Mouse (Mus musculus): Measurements from ENCODE around the gene Neu1. TPM values are rescaled to one million over a fixed set of nuclear protein-coding genes. Genes with fewer than 3 reads are reported as not detected.
"Not testable (repeated sequence)": the region's sequence is repeated elsewhere in the genome, so short reads cannot be mapped to it uniquely, and the experiment has no call there.

The Neu1 gene
- polyA plus RNA-seq, 1 experiment from 2014 or later = 16.1 TPM

GRCm38 (mm10) chr17:34894801-34895530 lies 36.1 kb upstream of the Neu1 start:
- Histone ChIP-seq H3K36me3 (peaks cover 5% of the 10 kb centered on the region; the same call in 1 of the 2 replicates), H3K27me3 (no peaks in the 10 kb centered on the region), H3K9ac (peak overlapping the region; percentile 94), H3K4me2 (peak overlapping the region; percentile 97), H3K4me3 (peak overlapping the region; percentile 87), H3K4me1 (replicated peaks) (peaks cover 39% of the 10 kb centered on the region), H3K9me3 (replicated peaks) (no peaks in the 10 kb centered on the region), H3K27ac (peak overlapping the region; percentile 88)
- WGBS = 11% methylated on average over 50 of the region's 51 CpGs
- peak; percentile 3; the same call in 1 of the 2 replicates for ATAC-seq (replicated peaks; ENCODE audit: insufficient number of reproducible peaks, insufficient read depth, low FRiP score, low read depth)

DNA sequence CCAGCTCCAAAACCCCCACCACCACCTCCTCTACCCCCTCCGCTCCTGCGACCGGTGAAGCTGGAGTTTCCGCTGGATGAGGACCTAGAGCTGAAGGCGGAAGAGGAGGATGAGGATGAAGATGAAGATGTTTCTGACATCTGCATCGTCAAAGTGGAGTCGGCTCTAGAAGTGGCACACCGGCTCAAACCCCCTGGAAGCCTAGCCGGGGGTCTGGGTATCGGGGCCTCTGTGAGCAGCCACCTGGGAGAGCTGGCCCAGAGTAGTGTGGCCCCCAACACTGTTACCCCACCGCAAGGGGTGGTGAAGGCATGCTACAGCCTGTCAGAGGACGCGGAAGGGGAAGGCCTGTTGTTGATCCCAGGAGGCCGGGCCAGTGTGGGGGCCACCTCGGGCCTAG lies 35.3 kb upstream of the Neu1 start:
- peak overlapping the region; percentile 97 for H3K4me2 ChIP-seq
- peaks cover 5% of the 10 kb centered on the region; the same call in 1 of the 2 replicates for H3K36me3 ChIP-seq
- no peak overlapping the region; the same call in 1 of the 2 replicates for H3K9ac ChIP-seq
- H3K27ac ChIP-seq = peak overlapping the region; percentile 88; the same call in 1 of the 2 replicates
- H3K4me3 ChIP-seq = peak overlapping the region; percentile 87
- H3K4me1 ChIP-seq (replicated peaks) = peaks cover 45% of the 10 kb centered on the region
- no peak for ATAC-seq (replicated peaks; ENCODE audit: insufficient number of reproducible peaks, insufficient read depth, low FRiP score, low read depth)
- WGBS = 90% methylated on average over 15 of the region's 15 CpGs
- H3K27me3 ChIP-seq = no peaks in the 10 kb centered on the region
- no peaks in the 10 kb centered on the region for H3K9me3 ChIP-seq (replicated peaks)

GRCm38 (mm10) chr17:34896366-34896765 lies 34.7 kb upstream of the Neu1 start:
- Histone ChIP-seq H3K27ac (no peak overlapping the region), H3K27me3 (no peaks in the 10 kb centered on the region), H3K9me3 (replicated peaks) (no peaks in the 10 kb centered on the region), H3K4me1 (replicated peaks) (peaks cover 45% of the 10 kb centered on the region), H3K36me3 (peaks cover 6% of the 10 kb centered on the region; the same call in 1 of the 2 replicates), H3K9ac (no peak overlapping the region), H3K4me2 (peak overlapping the region; percentile 97), H3K4me3 (no peak overlapping the region; the same call in 1 of the 2 replicates)
- no peak for ATAC-seq (replicated peaks; ENCODE audit: insufficient number of reproducible peaks, insufficient read depth, low FRiP score, low read depth)
- 78% methylated on average over 17 of the region's 17 CpGs for WGBS

DNA sequence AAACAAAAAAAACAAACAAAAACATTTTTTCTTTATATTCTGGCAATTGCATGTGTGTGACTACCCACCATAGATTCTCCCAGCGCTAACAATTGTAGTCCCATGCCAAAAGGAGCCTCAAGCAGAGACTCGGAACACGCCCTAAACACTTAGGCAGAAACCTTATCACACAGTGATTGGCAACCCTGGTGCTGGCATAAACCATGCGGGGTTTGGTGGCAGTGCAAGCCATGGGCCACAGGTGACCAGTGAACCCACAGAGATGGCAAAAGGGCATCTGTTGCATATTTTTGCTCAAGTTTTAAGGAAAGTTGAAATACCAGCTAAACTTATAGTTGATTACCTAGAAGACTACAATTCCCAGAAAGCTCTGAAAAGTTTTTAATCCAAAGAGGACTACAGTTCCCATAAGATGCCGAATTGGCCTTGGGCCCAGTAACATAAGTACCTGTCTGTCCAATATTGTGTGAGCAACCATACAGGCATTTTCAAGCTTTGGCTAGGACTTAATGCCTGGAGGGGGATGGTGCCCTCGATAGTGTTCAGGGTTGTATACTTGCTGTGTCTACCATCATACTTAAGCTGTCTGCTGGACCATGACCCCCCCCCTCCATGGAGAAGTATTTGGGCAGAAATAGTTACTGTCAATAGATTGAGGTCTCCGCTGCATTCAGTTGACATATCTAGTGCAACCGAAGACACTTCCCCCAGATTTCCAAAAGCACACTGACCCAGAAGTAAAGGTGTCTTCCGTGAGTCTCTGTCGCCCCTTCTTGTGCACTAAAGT lies 33.5 kb upstream of the Neu1 start:
- peak overlapping the region; percentile 92 for H3K4me3 ChIP-seq
- 11% methylated on average over 10 of the region's 10 CpGs for WGBS
- peaks cover 45% of the 10 kb centered on the region for H3K4me1 ChIP-seq (replicated peaks)
- no peak for ATAC-seq (replicated peaks; ENCODE audit: insufficient number of reproducible peaks, insufficient read depth, low FRiP score, low read depth)
- H3K4me2 ChIP-seq = peak overlapping the region; percentile 80
- H3K27me3 ChIP-seq = no peaks in the 10 kb centered on the region
- H3K36me3 ChIP-seq = peaks cover 14% of the 10 kb centered on the region
- H3K27ac ChIP-seq = peak overlapping the region; percentile 98
- H3K9ac ChIP-seq = peak overlapping the region; percentile 94
- H3K9me3 ChIP-seq (replicated peaks) = no peaks in the 10 kb centered on the region

- Histone ChIP-seq H3K36me3 (peaks cover 20% of the 10 kb centered on the region), H3K4me3 (peak within 1 kb of the TSS; percentile 92), H3K4me1 (replicated peaks) (peaks cover 45% of the 10 kb centered on the region), H3K9ac (peak within 1 kb of the TSS; percentile 94), H3K27me3 (no peaks in the 10 kb centered on the region), H3K27ac (peak within 1 kb of the TSS; percentile 98), H3K9me3 (replicated peaks) (no peaks in the 10 kb centered on the region), H3K4me2 (peak within 1 kb of the TSS; percentile 80)
- WGBS = 0% methylated on average over 40 of the region's 44 CpGs
- peak; percentile 21 for ATAC-seq (replicated peaks; ENCODE audit: insufficient number of reproducible peaks, insufficient read depth, low FRiP score, low read depth)
These were observed 32.9 kb upstream of the Neu1 start, which contains the start of the genes C2 and Ehmt2 for GRCm38 (mm10) chr17:34898160-34898586. C2 (minus strand) TSS chr17:34898265. Ehmt2 (plus strand) TSS chr17:34898469.

GRCm38 (mm10) chr17:34898706-34899052 lies 32.4 kb upstream of the Neu1 start:
- no peak for ATAC-seq (replicated peaks; ENCODE audit: insufficient number of reproducible peaks, insufficient read depth, low FRiP score, low read depth)
- peak overlapping the region; percentile 92 for H3K4me3 ChIP-seq
- no peaks in the 10 kb centered on the region for H3K27me3 ChIP-seq
- H3K36me3 ChIP-seq = peaks cover 25% of the 10 kb centered on the region
- H3K4me1 ChIP-seq (replicated peaks) = peaks cover 42% of the 10 kb centered on the region
- H3K4me2 ChIP-seq = peak overlapping the region; percentile 80
- peak overlapping the region; percentile 94 for H3K9ac ChIP-seq
- peak overlapping the region; percentile 98 for H3K27ac ChIP-seq
- 1% methylated on average over 14 of the region's 47 CpGs for WGBS
- no peaks in the 10 kb centered on the region for H3K9me3 ChIP-seq (replicated peaks)

- peak overlapping the region; percentile 94 for H3K9ac ChIP-seq
- H3K4me3 ChIP-seq = peak overlapping the region; percentile 92
- peaks cover 30% of the 10 kb centered on the region for H3K36me3 ChIP-seq
- H3K4me2 ChIP-seq = peak overlapping the region; percentile 80
- H3K27me3 ChIP-seq = no peaks in the 10 kb centered on the region
- WGBS = under 1% methylated on average over 39 of the region's 45 CpGs
- H3K9me3 ChIP-seq (replicated peaks) = no peaks in the 10 kb centered on the region
- H3K27ac ChIP-seq = peak overlapping the region; percentile 98
- ATAC-seq (replicated peaks; ENCODE audit: insufficient number of reproducible peaks, insufficient read depth, low FRiP score, low read depth) = no peak
- H3K4me1 ChIP-seq (replicated peaks) = peaks cover 39% of the 10 kb centered on the region
These were observed 31.8 kb upstream of the Neu1 start for GRCm38 (mm10) chr17:34899053-34899889.

DNA sequence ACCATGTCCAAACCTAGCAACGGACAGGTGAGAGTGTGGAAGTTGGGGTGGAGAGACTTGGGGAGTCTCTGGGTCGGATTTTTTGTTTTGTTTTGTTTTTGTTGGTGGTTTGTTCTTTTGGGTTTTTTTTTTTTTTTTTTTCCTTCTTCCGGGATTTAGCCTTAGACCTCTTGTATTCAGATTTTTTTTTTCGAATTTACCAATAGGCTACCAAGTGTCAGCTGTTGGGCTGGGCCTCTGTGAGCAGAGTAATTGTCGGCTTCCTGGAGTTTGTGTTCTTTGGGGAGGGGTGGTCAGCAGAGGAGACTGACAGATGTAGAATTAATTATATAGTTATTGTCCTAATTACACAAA lies 31.2 kb upstream of the Neu1 start:
- H3K27ac ChIP-seq = peak overlapping the region; percentile 98
- 4% methylated on average over 5 of the region's 5 CpGs for WGBS
- no peak for ATAC-seq (replicated peaks; ENCODE audit: insufficient number of reproducible peaks, insufficient read depth, low FRiP score, low read depth)

GRCm38 (mm10) chr17:34900826-34901225 lies 30.2 kb upstream of the Neu1 start:
- H3K4me3 ChIP-seq; H3K9me3 ChIP-seq (replicated peaks); H3K27me3 ChIP-seq; ATAC-seq (replicated peaks; ENCODE audit: insufficient number of reproducible peaks, insufficient read depth, low FRiP score, low read depth); H3K4me2 ChIP-seq; H3K9ac ChIP-seq; H3K27ac ChIP-seq: not testable (repeated sequence)
- Histone ChIP-seq H3K4me1 (replicated peaks) (peaks cover 28% of the 10 kb centered on the region), H3K36me3 (peaks cover 46% of the 10 kb centered on the region)

More for the DNA sequence above, 31.2 kb upstream of the Neu1 start:
- H3K9ac ChIP-seq = peak overlapping the region; percentile 94
- no peaks in the 10 kb centered on the region for H3K27me3 ChIP-seq
- H3K9me3 ChIP-seq (replicated peaks) = no peaks in the 10 kb centered on the region
- peak overlapping the region; percentile 92 for H3K4me3 ChIP-seq
- H3K4me2 ChIP-seq = peak overlapping the region; percentile 80
- peaks cover 38% of the 10 kb centered on the region for H3K4me1 ChIP-seq (replicated peaks)
- peaks cover 36% of the 10 kb centered on the region for H3K36me3 ChIP-seq

DNA sequence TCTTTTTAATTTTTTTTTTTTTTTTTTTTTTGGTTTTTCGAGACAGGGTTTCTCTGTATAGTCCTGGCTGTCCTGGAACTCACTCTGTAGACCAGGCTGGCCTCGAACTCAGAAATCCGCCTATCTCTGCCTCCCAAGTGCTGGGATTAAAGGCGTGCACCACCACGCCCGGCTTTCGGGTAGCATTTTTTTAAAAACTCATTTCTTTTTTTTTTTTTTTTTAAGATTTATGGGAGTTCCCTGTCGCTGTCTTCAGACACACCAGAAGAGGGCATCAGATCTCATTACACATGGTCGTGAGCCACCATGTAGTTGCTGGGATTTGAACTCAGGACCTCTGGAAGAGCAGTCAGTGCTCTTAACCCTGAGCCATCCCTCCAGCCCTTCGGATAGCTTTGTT lies 29.1 kb upstream of the Neu1 start:
- 81% methylated on average over 10 of the region's 10 CpGs for WGBS
- not testable (repeated sequence) for H3K4me2 ChIP-seq; H3K4me3 ChIP-seq; ATAC-seq (replicated peaks; ENCODE audit: insufficient number of reproducible peaks, insufficient read depth, low FRiP score, low read depth); H3K9ac ChIP-seq; H3K27ac ChIP-seq; H3K27me3 ChIP-seq; H3K9me3 ChIP-seq (replicated peaks)
- H3K36me3 ChIP-seq = peaks cover 52% of the 10 kb centered on the region
- peaks cover 18% of the 10 kb centered on the region for H3K4me1 ChIP-seq (replicated peaks)

DNA sequence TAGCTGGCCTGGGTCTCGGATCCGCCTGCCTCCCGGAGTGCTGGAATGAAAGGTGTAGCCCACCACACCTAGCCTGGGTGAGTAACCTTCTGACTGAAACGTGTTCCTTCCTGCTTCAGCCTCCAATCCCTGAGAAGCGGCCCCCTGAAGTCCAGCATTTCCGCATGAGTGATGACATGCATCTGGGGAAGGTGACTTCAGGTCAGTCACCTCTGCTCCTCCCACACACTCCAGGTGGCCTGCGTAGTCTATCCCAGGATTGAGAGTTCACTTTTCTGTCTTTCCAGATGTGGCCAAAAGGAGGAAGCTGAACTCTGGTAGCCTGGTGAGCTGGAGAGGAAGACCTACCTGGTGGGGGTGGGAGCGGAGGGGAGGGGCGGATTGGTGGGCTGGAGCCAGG lies 28.2 kb upstream of the Neu1 start:
- Histone ChIP-seq H3K27me3 (no peaks in the 10 kb centered on the region), H3K36me3 (peaks cover 62% of the 10 kb centered on the region), H3K9ac (no peak overlapping the region), H3K27ac (no peak overlapping the region), H3K9me3 (replicated peaks) (no peaks in the 10 kb centered on the region), H3K4me3 (no peak overlapping the region), H3K4me1 (replicated peaks) (peaks cover 10% of the 10 kb centered on the region; the same call in 1 of the 2 replicates), H3K4me2 (no peak overlapping the region)
- ATAC-seq (replicated peaks; ENCODE audit: insufficient number of reproducible peaks, insufficient read depth, low FRiP score, low read depth) = no peak
- 85% methylated on average over 9 of the region's 9 CpGs for WGBS
